Mouse (Mus musculus): Measurements from ENCODE around the gene Upf3b.
"Not testable (repeated sequence)": the region's sequence is repeated elsewhere in the genome, so short reads cannot be mapped to it uniquely, and the experiment has no call there.

The Upf3b gene

DNA sequence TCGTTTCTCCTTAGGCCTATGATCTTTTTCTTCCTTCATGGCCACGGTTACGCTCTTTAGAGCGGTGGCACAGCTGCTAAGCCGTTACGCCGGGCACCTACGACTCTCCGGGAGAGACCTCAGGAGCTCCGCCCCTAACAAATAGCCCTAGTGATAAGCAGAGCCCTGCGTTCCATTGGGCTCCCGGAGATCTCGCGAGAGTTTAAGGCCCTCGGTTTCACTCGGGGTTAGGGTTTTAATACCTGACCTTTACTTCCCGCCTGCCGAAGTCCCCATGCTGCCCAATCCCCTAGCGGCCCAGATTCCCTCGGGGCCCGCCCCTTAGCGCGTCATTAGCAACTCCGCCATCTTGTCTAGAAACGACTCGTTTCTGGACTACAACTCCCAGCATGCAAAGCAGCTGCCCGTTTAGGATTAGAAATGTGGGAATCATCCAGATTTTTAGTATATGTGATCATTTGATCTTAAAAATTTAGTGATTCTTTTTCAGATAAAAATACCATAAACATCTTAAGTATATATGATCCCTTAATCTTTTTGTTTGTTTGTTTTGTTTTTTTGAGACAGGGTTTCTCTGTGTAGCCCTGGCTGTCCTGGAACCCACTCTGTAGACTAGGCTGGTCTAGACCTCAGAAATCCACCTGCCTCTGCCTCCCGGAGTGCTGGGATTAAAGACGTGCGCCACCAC, at the start of gene Upf3b:
Gene Upf3b, minus strand, starts transcription at position 130 of the 688 bp plus-strand sequence.
- peak; percentile 86 for DNase-seq

DNA sequence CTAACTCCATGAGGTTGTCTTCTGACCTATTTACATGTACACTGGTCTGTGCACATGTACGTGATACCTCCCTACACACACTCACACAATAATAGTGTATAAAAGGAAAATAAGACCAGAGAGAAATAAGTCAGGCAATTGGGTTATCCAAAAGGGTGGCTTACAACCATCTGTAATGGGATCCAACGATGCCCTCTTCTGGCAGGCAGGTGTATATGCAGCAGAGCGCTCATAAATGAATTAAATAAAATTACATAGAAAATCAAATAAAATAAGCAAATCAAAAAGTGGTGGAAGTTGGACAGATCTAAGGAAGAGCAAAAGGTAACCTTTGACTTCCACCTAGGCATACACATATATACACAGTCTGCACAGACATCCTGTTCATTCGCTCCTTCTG, 47.7 kb upstream of the Upf3b start:
- no peak for DNase-seq

DNA sequence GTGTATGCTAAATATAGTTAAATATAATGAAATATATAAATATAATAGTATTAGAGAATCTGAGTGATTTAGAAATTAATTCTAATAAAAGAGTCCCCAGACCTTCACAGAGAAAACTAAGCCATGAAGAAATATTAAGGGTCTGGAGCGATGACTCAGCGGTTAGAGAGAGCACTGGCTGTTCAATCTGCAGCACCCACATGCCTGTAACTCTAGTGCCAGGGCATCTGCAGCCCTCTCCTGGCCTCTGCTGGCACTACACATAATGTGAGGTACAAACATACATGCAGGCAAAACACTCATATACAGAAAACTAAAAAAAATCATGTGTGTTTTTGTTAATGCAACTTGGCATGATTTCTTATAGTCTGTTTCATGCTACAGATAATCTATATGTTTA, 34.8 kb upstream of the Upf3b start:
- no peak for DNase-seq

DNA sequence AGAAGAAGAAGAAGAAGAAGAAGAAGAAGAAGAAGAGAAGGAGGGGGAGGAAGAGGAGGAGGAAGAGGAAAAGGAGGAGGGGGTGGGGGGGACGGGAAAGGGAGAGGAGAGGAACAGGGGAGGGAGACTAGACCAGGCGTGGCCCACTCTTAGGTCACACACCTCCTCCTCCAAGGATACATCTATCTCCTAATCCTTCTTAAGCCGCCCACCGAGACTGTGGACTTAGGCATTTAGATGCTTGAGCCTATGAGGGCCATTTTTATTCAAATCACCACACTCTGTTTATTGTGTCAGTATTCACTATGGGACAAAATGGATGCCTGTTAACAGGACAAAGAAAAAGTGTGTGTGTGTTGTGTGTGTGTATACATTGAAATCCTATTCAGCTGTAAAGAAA, 34.4 kb upstream of the Upf3b start:
- DNase-seq, result not testable (repeated sequence)

DNA sequence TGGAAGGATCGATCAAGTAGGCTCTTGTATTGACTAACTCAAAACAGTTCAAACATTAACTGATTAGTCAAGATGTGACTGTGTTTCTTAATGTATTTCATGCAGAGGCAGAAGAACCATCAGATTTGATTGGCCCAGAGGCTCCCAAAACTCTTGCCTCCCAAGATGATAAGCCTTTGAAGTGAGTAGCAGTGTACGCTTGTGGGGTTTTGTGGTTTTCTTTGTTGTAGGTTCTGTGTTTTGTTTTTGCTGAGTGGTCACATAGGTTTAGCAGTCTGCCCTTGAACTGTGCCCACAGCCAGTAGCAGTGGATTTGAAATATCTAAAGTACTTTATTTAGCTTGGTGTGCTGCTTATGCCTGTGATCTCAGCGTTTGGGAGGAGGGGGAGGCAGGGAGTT, 31.6 kb upstream of the Upf3b start:
- no peak for DNase-seq

DNA sequence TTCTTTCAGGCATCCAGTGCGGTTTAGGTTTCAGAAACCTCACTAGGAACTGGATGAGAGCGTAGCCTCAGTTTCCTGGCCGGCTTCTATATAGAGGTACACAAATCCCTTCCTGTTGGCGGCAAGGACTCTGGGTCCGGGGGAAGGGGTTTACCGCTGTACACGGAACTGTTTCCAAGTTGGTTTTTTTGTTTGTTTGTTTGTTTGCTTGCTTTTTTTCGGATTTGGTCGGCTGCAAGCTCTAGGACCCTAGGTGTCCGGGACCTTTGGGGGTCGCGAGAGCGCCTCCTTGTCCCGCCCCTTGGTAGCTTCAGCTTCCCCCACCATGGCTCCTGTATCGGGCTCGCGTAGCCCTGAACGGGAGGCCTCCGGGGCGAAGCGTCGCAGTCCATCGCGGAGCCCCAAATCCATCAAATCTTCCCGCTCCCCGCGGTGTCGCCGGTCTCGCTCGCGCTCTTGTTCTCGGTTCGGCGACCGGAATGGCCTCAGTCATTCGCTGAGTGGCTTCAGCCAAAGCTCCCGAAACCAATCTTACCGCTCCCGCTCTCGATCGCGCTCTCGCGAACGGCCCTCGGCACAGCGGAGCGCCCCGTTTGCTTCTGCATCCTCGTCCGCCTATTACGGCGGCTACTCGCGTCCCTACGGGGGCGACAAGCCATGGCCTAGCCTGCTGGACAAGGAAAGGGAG, 16.7 kb upstream of the Upf3b start, which contains the start of gene Nkap:
Gene Nkap, plus strand, starts transcription at position 125 of the 688 bp plus-strand sequence.
- peak; percentile 66 for DNase-seq

DNA sequence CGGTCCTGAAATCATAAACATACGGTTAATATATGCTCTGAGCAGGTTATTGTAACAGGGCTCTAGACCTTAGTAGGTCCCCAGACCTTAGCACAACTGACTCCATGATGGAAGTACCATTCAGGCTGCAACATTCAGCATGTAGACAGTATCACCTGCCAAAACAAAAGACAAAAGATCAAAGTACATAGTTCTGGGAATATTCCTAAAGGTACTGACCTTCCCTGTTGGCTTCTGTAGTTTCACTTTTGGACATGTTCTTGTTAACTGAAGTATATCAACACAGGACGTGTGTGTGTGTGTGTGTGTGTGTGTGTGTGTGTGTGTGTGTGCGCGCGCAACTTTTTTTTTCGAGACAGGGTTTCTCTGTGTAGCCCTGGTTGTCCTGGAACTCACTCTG, 15.4 kb upstream of the Upf3b start:
- DNase-seq, result no peak

DNA sequence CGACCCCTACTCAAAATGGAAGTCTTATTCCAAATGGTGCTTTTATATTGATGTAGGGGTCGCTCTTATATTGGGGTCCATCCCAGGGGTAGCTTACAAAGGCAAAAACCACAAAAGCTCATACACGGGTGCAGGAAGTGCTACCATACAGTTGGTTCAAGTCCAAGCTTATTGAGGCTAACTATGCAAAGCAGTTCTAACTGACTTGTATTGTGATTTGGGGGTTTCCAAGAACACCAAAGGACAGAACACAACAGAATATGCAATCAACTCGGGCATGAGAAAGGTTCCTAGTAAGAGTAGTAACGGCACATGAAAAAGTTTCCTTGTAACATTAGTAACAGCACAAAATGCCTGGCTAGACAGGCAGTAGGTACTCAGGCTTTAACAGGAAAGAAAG, 10.1 kb upstream of the Upf3b start:
- no peak for DNase-seq

DNA sequence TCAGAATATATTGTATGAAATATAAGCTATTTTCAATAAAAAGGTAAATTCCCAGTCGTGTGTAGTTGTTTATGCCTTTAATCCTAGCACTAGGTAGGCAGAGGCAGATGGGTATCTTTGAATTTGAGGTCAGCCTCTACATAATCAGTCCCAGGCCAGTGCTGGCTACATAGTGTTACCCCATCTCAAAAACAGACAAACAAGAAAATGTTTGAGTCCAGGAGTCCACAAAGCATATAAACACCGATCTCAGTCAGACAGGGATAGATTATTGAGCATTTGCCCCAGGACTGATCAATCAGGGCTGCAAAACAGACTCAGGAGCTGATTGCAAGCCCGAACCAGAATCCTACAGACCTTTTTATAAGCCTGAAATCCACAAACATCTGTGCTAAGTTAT, 9.5 kb upstream of the Upf3b start:
- DNase-seq, result no peak

DNA sequence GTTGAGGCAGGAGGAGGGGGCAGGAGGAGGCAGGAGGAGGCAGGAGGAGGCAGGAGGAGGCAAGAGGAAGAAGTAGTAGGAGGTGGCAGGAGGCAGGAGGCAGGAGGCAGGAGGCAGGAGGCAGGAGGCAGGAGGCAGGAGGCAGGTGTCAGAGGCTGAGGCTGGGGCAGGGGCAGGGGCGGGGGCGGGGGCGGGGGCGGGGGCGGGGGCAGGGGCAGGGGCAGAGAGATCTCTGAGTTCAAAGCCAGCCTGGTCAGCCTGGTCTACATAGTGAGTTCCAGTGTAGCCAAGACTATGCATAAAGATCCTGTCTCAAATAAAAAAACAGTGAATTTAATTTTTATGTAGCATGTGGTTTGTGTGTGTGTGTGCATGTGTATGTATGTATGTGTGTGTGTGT, 7.0 kb upstream of the Upf3b start:
- no peak for DNase-seq

DNA sequence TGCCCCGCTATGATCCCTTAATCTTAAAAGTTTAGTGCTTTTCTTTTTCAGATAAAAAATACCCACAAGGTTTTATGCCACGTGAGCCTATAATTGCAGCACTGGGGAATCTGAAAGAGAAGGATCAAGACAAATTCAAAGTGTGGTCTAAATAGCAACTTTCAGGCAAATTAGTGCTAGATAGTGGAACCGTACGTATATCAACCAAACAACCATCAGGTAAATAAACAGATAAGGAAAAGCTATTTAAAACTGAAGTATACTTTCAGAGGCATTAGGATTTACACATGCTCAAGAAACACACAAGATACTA, 715 bp upstream of the Upf3b start:
- DNase-seq, result no peak

DNA sequence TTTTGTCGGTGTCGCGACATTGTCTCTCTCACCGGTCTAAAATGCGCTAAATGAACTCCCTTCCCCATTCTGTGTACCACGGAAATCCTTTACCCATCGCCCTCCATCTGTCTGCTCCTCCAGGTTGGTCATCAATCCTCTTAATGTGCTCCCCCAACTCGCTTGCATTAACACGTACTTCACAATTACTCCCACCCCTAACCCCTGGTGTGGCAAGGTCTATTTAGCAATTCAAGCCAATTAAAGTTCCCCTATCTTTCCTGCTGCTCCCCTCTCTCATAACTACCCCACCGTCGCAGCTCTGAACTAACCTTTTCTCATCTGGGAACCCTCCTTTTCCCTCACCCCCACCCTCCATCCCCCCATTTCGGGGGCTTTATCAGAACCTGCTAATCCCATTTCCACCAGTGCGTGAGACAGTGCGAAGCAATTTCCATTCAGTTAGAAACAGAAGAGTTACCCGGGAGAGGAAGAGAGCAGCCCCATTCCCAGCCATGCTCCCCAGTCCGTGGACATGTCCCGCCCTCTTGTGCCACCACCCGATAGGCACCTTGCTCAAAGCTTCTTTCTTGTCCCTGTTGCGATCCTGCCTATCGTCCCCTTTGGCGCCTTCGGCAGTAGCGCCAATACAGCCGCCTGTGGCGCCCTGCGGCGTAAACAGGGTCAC, 463 bp downstream of the Upf3b start:
- no peak for DNase-seq

DNA sequence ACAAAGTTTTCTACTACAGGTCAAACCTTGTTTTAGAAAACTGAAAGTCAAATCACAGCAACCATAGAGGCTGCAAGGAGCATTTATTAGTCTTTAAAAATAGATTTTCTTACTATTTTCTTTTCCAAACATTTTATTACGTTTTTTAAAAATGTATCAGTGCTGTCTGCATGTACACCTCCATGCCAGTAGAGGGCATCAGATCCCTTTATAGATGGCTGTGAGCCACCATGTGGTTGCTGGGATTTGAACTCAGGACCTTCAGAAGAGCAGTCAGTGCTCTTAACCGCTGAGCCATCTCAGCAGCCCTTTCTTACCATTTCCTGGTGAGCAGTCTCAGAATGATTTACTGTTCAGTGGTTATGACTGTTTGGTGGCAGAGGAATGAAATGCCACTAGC, 6.3 kb downstream of the Upf3b start:
- no peak for DNase-seq

DNA sequence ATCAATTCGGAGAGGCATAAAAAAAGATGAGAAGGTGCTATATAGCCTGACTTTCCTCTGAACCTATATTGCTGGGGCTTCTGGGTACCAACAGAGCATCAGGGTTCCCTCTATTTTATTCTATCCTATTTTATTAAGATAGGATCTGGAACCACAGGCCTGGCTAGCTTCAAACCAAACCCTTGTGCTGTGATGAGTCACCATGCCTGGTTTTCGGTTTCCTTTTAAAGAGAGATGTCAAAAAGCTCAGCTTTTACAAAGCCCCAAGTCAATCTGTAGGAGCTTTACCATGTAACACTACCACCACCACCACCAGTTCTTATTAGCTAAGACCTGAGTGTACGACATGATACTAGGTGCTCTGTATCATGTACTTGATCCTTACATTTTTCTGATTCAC, 11.4 kb downstream of the Upf3b start:
- no peak for DNase-seq

DNA sequence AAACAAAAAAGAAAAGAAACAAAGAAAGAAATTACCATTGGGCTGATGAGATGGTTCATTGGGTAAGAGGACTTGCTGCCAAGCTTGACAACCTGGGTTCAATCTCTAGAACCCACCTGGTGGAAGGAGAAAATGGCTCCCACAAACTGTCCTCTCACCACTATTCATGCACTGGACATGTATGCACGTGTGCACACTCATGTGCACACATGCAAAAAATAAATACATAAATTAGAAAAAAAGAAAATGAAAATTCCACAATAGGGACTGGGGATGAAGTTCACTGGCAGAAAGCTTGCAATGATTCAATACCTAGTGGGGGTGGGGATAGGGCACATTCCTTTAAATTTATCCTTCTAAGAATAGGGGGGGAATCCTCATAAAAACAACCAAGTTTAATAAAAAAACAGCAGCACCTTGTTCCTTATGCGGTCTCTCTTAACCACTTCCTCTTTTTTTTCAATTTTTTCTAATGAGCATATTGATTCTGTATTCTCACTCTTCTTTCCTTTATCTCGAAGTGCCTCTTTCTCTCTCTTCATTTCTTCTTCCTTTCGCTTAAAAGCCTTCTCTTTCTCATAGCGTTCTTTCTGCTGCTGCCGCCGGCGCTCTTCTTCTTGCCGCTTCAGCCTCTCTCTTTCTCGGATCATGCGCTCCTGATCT, 14.9 kb downstream of the Upf3b start:
- no peak for DNase-seq

DNA sequence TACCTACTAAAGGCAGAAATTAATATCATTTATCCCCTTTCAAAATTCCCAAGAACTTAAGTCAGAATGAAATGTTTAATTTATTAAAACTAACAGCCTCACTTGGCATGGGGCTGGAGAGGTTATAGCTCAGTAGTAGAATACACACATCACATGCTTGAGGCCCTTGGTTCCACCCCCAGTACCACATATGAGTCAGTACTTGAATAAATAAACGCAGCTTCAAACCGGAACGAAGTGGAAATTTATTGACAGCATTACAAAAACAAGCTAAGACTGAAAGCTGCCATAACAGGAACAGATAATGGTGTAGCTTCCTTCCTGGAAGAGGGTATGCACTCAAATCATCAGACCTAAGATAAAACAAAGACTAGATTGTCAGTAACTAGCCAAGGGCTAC, 18.7 kb downstream of the Upf3b start:
- no peak for DNase-seq

DNA sequence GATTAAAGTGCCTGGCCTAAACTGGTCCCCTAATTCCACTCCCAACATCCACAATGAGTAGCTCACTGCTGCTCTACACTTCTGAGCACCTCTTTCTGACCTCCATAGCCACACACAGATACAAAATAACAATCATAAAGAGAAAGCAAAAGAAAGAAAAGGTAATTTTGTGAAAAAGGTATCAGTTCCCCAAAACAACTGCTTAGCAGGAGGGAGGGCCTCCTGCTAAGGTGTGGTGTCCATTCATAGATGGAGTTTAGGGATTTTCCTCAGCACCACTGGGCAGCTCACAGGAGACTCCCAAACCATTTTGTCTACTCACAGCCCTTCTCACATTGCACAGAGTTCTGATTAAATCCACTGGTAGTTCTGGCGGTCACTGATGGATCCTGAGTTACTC, 21.3 kb downstream of the Upf3b start:
- no peak for DNase-seq

DNA sequence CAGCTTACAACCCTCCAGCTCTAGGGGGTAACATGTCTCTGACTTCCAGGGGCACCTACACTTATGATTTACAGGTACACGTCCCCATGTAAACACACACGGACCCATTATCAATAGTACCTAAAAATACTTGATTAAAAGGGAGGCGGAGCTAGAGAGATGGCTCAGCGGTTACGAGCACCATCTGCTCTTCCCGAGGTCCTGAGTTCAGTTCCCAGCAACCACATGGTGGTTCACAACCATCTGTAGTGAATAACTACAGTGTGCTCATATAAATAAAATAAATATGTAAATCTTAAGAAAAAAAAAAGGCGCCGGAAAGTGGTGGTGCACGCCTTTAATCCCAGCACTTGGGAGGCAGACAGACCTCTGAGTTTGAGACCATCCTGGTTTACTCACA, 24.5 kb downstream of the Upf3b start:
- no peak for DNase-seq

DNA sequence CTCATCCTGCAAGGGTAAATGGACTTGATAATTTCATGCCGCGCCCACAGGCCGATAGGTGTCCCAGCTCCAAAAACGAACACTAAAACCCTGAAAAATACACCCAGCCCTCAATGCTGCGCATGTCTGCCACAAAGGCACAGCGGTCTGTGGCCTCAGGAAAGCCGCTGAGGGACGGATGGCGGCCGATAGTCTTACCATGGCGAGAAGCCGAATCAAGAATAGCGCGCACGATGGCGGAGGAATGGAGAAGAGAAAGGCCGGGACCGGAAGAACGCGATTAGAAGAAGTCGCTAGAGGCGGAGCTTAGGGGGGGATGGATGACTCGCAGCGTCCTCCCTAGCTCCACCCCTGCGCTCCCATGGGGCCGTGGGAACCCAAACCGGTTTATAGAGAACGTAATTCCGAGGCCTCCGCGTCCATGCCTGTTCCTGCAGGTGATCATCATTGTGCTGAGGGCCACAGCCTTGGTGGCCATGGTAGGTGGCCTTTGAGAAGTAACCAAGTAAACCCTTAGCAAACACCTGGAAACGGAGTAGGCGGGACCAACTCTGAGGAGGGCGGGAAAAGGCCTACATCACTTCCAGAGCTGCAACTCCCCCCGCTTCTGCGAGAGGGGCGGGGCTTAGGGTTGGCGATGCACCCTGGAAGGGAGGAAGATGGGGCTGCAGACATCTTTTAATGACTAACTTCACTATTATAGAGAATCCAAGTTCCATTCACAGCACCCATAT, 25.0 kb downstream of the Upf3b start, which contains the start of gene Rpl39:
Gene Rpl39, minus strand, starts transcription at position 476 of the 734 bp plus-strand sequence.
- peak; percentile 85 for DNase-seq

DNA sequence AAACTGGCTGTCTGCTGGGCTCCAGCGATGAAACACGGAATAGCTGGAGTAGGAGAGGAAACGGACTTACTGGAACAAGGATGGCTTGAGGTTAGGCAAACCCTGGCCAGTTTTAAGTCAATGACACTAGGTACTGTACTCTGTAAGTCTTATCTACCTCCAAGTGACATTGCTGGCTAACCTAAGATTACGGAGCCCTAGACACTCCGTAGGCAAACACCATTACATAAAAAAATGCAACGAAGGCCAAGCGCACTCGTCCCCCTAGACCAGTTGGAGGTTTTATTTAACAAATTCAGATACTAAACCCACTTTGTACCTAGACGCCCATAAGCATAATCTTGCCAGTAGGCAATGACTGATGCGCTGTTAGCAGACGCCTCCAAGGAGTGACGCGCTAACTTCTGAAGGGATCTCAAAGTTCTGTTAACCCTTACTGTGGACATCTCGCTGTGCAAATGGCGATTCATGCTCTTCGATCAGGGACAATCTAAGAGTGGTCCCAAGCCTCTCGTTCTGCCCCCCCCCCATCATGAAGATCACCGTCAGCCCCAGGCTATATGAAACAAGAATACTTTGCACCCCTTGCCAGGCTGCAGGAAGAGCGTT, 25.7 kb downstream of the Upf3b start:
- peak; percentile 11 for DNase-seq

DNA sequence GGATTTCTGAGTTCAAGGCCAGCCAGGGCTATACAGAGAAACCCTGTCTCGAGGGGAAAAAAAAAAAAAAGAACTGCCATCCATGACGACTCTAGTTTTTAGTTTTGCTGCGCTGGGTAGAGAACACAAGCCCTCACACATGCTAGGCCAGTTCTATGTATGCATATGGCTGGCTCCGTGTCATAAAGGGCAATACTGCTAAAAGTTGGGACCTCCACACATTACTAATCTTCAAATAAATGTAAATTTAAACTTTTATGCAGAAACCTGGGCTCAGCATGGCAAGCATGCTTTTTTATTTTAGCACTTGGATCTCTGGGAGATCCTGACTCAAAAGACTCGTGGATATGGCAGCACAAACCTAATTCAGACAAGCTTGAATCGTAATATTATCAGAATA, 28.9 kb downstream of the Upf3b start:
- no peak for DNase-seq

DNA sequence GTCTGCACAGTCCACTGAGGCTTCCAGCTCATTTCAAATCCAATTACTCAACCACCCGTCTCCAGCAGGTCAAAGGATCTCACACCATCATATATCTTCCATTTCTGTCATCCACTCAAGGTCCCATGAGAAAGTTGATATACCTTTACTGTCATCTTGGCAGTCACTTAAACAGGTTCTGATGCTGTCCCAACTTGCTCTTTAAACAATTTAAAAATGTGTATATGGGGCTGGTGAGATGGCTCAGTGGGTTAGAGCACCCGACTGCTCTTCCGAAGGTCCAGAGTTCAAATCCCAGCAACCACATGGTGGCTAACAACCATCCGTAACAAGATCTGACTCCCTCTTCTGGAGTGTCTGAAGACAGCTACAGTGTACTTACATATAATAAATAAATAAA, 29.8 kb downstream of the Upf3b start:
- DNase-seq, result not testable (repeated sequence)

DNA sequence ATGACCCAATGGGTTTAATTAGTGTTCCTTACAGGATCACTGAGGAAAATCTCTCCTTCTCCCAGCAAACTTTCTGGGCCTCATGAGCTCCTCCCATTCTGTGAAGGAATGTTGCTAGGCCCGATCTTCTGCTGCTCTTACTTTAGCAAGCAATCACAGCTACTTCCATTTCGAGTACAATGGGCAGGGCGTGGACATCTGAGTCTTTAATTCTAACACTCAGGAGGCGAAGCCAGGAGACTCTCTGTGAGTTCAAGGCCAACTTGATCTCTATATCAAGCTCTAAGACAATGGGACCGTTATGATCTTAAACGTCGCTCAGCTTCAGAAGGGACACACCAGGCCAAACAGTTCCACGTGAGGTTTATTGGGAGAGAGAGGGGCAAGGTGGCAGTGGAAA, 33.5 kb downstream of the Upf3b start:
- no peak for DNase-seq

Data from cerebellum, adult 11 months (tissue).